Mouse (Mus musculus): ENCODE data around the gene Hoxd13.

- TF ChIP-seq POLR2A (IDR thresholded peaks at IDR 0.05; ENCODE audit: insufficient read length, low read depth) = no peak
- no peak for TF ChIP-seq POLR2AphosphoS2 (IDR thresholded peaks at IDR 0.05; ENCODE audit: insufficient read length, low read depth)
- TF ChIP-seq MAX (IDR thresholded peaks at IDR 0.05; ENCODE audit: low read depth) = no peak
- TF ChIP-seq MYOD1 (IDR thresholded peaks at IDR 0.05; ENCODE audit: control insufficient read depth in 1 of 3, insufficient read length in 2 of 3, low read depth in 2 of 3) = no peak
- TF ChIP-seq USF1 (IDR thresholded peaks at IDR 0.05; ENCODE audit: low read depth) = no peak
- no peak for TF ChIP-seq TCF12 (IDR thresholded peaks at IDR 0.05; ENCODE audit: insufficient read depth, poor library complexity, severe bottlenecking)
- TF ChIP-seq TCF3 (IDR thresholded peaks at IDR 0.05; ENCODE audit: insufficient read length, low read depth) = no peak
- no peak for TF ChIP-seq CEBPB (IDR thresholded peaks at IDR 0.05; ENCODE audit: insufficient read depth, poor library complexity, severe bottlenecking)
- no peak for TF ChIP-seq E2F4 (IDR thresholded peaks at IDR 0.05; ENCODE audit: insufficient read depth)
- no peak for TF ChIP-seq SRF (IDR thresholded peaks at IDR 0.05; ENCODE audit: control insufficient read depth, insufficient read length, low read depth)
These were observed 21.6 kb downstream of the Hoxd13 start for GRCm38 (mm10) chr2:74689574-74690337.
